Mouse (Mus musculus): ENCODE measurements around the gene Tmem132b.

Gene Tmem132b

GRCm38 (mm10) chr5:125518640-125519039 is 12.9 kb upstream of the Tmem132b start:
- DNase-seq: peak; percentile 51

DNA sequence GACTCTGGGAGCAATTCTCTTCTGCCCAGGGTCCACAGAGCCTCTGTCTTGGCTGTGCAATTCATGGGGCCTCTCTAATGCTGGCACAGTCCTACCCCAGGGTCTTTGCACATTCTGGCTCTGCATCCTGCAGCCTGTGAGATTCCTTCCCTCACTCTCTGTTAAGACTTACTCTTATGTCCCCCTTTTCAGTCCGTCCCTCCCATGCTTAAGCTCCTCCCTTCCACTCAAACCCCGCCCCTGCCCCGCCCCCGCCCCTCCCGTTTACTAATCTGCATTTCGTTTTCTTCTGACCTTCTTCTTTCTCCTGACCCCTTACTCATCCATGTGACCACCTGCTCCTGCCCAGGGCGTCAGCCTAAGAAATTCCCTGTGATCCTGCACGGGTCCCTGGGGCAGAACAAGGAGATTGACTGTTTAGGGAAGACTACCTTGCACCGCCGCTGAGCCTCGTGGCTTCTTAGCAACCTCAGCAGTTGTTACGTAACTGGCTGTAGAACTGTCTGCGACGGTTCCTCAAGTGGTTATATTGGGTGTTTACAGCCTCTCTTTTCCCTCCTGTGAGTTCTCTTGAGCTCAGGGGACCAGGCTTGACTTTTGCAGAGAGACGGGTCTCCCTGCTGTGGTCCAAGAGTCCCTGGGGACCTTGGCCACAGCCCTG is 10.5 kb upstream of the Tmem132b start:
- DNase-seq: peak; percentile 37

GRCm38 (mm10) chr5:125523361-125523760 is 8.2 kb upstream of the Tmem132b start:
- no peak for DNase-seq

GRCm38 (mm10) chr5:125525516-125525915 is 6.1 kb upstream of the Tmem132b start:
- no peak for DNase-seq

DNA sequence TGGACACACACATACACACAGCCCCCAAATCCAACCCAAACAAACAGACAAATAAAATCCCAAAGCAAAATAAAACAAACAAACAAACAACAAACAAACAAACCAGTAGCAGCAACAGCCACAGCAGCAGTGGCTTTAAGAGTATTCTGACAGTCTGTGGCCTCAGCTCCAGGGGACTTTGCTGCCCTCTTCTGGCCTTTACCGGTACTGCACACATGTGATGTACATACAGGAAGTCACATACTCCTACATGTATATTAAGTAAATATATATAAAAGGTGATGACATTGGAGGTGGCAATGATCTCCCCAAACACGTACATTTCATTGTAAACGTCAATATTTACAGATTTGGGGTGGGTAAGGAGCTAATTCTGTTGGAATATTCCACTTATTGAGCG is 5.1 kb upstream of the Tmem132b start:
- no peak for DNase-seq

DNA sequence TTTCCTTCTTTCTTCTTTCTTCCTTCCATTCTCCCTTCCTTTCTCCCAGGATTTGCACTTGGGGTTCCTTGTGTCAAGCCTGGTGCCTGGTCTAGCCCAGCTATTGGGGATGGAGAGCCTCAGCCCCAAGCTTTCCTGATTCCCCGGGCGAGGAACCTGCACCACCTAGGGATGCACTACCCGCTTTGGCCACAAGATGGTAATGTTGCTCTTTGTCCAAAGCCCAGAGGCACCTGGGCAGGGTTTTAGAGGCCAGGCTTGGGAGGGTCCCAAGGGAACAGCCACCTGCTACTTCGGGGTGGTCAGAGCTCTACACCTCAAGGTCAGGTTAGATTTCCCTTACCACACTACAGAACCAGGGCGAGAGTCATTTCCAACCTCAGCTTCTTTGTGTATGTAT is 2.5 kb upstream of the Tmem132b start:
- DNase-seq: peak; percentile 74

DNA sequence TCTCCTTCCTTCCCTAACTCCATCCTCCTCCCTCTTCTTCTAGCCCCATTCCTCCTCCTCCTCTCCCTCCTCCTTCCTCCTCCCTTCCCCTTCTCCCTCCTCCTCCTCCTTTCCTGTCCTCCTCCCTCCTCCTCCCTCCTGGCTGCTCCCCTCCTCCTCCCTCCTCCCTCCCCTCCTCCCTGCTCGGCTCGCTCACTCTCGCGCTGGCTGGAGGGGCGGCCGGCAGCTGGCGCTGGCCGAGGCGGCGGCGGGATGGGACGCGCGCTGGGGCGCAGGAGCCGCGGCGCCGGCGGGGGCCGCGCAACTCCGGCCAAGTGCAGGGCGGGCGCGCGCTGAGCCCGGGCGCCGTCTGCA is 594 bp downstream of the Tmem132b start:
- peak; percentile 85 for DNase-seq

DNA sequence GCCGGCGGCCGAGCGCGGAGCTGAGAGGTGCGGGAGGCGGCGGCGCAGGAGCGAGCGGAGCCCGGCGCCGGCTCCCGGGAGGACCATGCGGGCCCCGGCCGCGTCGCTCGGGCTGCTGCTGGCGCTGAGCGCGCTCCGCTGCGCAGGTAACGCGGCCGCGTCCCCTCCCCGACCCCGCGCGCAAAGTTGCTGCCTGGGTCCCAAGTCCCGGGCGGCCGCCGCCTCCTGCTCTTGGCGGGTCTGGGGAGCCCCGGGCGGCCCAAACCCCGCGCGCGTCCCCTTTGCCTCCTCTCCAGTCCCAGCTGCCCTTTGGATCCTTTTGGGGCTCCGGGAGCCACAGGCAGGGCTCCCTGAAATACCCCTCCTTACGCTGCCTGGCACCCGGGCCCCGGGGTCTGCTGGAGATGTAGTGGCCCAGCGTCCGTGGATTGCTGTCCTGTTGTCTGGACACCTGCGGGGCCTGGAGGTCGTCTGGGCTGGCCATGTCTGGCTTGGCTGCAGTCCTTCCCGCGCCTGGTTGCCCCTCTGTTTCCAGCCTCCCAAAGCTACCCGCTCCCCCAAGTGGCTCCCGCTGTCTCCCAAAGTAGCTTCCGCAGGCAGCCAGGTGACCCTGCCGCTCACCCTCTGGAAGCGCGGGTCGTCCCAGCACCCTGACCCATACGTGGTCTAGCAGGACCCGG is 1.1 kb downstream of the Tmem132b start:
- peak; percentile 29 for DNase-seq

- DNase-seq: peak; percentile 28
These were observed 1.8 kb downstream of the Tmem132b start for GRCm38 (mm10) chr5:125533225-125533900.

GRCm38 (mm10) chr5:125534168-125534610 is 2.6 kb downstream of the Tmem132b start:
- no peak for DNase-seq

DNA sequence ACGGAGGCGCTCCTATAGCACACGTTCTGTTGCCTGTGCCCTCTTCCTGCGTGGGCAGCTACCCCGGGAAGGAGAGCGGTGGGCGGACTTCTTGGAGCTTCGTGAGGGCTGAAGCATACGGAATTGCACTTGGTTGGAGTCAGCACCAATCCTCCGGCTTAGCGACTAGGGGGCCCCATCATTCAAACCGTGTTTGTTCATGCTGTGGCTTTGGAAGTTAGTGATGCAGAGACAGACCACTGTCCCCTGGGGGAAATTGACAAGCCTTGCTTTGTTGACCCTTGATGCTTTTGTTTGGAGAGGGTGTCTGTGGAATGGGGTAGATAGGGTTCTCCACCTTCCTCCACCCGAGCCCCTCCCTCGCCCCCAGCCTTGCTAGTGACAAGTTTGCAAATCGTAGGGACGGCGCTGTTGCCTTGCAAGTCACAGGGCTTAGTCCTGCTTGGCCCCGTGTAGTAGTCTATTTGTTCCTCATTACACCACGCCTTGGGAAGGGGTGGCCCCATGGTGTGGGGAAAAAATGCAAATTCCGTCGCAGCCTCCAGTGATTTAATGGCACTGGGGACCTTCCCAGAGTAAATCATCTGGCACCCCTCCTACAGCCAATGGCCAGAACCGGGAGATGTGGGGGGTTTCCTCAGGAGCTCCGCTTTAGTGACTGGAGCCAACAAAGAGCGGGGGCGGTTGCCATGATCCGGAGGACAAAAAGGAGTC is 3.2 kb downstream of the Tmem132b start:
- DNase-seq: peak; percentile 55

DNA sequence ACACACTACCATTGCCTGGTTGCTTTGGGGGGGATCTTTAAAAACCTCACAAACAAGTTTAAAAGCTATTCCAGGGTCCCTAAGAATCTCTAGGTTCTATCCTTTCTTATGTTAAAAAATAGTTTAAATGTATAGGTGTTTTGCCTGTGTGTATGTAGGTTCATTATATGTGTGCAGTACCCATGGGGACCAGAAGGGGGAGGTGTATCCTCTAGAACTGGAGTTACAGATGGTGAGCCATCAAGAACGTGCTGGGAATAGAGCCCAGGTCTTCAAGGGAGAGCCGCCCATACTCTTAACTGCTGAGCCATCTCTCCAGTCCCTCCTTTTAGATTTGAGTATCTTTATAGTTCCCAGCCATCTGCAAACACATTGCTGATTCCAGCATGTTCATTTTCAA is 13.5 kb downstream of the Tmem132b start:
- DNase-seq: no peak

- DNase-seq: no peak
These were observed 14.7 kb downstream of the Tmem132b start for GRCm38 (mm10) chr5:125546293-125546692.

DNA sequence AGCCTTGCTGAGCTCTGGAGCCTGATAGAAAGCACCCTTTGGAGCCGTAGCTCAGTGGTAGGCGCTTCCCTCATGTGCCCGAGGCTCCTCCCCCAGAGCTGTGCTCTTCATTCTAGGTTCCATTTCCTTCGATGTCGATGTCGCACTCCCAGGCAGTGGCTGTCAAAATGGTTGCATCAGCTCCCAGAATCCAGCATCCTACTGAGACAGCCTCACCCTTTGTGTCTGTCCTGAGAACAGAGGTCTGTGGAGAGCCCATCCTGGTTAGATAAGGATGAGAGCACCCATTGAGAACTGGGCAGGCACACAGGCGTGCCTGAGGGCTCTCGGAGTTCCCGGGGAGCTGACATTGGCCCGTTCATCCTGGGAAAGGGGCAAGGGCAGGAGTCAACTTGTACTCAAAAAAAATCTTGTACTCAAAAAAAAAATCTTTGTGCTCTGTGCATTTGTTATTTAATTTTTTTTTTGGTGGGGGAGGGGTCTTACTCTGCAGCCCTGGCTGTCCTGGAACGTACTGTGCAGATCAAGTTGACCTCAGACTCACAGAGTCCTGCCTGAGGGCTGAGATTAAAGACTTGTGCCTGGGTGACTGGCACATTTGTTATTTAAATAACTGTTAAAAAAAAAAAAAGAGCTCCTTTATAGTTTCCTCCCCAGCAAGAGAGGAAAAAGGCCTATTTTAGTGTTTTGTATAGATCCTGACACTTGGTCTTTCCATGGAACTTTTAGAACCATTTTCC is 18.3 kb downstream of the Tmem132b start:
- peak; percentile 68 for DNase-seq

GRCm38 (mm10) chr5:125555732-125556131 is 24.2 kb downstream of the Tmem132b start:
- DNase-seq: no peak

DNA sequence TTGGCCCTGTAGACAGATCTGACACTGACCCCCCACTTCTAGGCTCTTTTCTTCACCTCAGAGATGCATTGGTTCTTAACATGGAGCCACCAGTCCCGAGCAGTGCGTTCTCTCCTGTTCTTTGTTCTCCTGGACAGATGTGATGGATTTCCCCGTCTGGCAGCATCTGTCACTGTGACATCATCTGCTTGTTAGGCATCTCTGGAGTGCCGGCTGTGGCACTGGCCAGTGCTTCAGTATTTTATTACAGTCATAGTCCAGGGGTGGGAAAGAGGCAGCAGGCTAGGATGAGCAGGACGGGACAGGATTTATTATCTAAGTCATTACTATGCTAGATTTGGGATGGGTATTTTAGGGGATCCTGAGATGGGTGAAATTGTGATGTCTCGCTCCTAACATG is 31.9 kb downstream of the Tmem132b start:
- DNase-seq: no peak

- no peak for DNase-seq
These were observed 34.2 kb downstream of the Tmem132b start for GRCm38 (mm10) chr5:125565725-125566124.

DNA sequence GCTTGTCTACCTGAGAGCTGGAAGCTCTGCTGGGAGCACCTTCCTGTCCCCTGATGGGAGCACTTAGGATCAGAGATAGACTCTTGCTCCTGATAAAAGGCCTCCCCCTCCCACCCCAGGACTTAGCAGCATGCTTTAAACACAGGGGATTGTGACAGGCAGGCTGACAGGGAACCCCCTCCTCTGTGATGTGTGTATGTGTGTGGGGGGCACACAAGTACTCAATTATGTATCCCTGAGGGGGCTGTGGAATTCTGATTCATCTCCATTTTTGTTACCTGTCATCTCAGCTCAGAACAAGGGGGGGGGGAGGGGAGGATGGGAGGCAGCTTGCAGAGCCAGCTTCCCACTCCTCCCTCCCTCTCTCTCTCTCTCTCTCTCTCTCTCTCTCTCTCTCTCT is 36.9 kb downstream of the Tmem132b start:
- no peak for DNase-seq

DNA sequence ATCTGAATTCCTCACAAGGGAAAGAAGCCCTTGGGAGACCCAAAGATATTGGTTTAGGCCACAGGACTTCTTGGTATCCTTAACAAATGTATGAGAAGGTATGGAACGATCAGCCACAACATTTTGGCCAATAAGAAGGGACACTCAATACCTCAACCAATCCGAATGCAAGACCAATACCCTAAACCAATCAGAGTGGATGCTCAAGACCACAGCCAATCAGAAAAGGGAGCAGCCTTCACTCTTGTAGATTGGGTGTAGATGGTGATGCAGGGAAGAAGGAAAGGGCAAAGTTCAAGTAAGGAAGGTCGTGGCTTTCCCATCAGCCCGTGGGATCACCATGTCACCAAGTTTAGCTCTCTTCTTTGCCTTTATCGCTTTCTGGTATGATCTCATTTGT is 40.4 kb downstream of the Tmem132b start:
- DNase-seq: no peak

DNA sequence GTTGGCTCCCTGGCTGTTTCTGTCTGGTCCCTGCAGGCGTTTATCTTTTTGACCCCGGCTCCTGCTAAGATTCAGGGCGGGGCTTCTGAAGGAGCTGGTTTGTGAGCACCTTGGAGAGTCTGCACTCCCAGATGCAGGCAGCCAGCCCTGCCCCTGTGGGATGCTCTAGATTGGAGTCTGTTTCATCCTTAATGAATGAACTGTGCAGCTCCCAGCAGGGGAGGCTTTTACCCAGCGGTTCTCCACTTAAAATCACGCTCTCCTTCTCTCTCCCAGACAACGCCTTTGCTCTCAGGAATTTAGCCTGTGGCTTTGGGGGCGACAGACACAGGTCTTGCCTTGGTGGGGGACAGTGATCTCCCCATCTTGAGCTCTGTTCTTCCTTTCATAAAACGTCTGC is 43.3 kb downstream of the Tmem132b start:
- DNase-seq: peak; percentile 36

DNA sequence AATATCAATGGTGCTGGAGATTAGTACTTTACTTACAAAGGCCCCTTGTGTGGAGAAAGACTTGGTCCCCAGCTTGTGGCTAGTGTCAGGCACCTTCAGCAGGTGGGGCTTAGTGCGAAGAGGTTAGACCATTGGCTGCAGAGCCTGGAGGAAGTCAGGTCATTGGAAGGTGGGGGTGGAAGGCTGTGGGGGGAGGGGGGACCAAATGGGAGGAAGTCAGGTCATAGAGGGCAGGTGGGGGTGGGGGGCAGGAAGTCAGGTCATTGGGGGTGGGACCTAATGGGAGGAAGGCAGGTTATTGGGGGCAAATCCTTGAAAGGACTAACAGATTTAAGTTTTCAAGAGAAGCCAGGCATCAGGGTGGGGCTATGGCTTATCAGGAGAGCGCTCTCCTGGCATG is 44.3 kb downstream of the Tmem132b start:
- no peak for DNase-seq

DNA sequence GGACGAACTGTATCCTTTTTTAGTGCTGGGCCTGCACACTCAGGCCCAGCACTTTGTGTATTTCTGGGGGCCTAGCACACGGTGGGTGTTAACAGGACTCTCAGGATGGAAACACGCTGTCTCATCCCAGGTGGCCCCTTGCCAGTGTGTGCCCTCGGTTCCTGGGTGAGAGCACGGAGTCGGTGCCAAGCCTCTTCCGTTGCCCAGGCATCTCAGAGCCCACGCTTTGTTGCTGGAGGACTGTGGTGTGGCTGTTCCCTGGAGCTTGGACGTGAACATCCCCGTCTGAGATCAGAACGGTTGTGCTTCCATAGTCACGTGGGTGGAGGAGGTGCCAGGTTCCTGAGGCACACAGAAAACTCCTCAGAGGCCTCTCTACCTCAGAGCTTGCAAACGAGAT is 47.1 kb downstream of the Tmem132b start:
- DNase-seq: no peak

DNA sequence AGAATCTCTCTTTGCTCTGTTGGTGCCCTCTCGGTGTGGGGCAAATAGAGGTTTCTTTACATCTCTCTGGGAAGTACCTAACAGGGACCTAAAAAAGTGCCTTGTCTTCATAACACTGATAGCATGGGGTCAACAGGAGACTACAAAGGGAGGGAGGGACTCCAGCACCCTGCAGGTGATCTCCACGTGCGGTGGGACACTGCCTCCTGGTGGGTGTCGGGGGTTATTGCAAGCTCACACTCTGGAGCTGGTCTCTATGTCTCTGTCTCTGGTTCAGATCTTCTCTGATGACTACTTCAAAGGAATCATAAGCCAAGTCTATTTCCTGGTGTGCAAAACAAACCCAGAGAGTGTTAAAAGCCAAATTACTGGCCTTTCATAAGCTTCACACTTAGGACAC is 47.6 kb downstream of the Tmem132b start:
- no peak for DNase-seq
